Mouse (Mus musculus) telencephalon, adult 2 months (tissue): ENCODE results near the gene Bpifa5.
"Not testable (repeated sequence)": the region's sequence is repeated elsewhere in the genome, so short reads cannot be mapped to it uniquely, and the experiment has no call there.

Source experiments
- DNase-seq: peaks from one replicate; pipeline ENCODE4 v3.0.0-alpha.2; 2011; ENCODE audit warnings: low read depth, low spot score

Bpifa5 gene

DNA sequence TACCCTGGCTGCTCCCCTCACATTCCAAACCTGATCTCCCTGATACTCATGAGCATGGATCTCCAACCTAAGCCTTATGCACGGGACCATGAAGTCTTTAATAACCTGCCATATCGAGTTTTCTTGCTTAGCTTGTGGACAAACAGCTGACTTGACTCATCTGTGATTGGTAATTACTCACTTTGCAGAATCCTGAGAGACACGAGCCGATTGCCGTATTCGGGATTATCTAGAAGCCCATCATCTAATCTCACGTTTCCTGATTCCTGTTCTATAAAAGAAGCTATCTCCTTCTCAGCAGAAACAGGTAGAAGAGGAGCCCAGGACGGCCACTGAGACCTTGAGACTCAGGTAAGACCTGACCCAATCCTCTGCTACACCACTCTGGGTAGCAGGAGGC, at the start of gene Bpifa5:
Bpifa5 (plus strand) TSS at position 301 of the 400 bp plus-strand sequence.
- DNase-seq: no peak

DNA sequence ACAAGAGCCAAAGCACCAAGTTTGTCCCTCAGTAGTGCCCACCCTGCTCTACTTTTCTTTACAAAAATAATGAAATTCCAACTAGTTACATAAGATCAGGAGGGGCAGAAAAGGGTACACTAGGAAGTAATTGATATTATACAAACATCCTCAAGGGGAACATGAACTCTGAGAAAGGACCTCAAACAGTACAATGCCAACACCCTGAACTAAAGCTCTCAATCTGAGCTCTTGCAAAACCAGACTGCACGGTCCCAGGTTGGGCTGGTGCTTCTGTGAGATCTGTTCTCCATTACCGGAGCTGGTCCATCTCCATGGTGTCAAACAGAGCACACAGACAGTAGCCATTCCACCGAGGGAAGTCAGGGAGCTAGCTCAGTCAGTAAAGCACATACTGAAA, 45.0 kb upstream of the Bpifa5 start:
- no peak for DNase-seq

DNA sequence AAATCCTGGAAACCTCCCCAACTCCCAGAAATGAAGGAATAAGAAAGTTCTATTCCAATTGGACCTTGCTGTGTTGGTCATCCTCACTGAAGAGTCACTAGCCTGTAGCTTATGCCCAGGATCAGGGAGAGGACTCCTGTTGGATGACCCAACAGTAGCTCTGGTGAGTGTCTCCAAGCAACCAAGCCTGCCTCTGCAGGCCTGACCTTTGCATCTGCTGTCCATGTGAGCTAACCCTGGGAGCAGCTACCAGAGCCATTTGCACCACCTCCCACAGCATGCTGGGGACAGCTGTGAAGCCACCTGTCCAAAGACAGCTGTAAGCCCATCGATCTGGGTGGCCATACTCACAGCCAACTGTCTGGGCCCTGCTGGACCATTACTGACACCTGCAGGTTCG, 32.3 kb upstream of the Bpifa5 start, which contains the start of gene Bpifa3:
Bpifa3 (plus strand) TSS at position 217 of the 400 bp plus-strand sequence.
- no peak for DNase-seq

GRCm38 (mm10) chr2:154142580-154142979, 19.8 kb upstream of the Bpifa5 start, which contains the start of gene Bpifa1:
TSS of gene Bpifa1 (plus strand) at chr2:154142880.
- no peak for DNase-seq

- DNase-seq: no peak
Measured at GRCm38 (mm10) chr2:154143735-154144134, 18.7 kb upstream of the Bpifa5 start.

DNA sequence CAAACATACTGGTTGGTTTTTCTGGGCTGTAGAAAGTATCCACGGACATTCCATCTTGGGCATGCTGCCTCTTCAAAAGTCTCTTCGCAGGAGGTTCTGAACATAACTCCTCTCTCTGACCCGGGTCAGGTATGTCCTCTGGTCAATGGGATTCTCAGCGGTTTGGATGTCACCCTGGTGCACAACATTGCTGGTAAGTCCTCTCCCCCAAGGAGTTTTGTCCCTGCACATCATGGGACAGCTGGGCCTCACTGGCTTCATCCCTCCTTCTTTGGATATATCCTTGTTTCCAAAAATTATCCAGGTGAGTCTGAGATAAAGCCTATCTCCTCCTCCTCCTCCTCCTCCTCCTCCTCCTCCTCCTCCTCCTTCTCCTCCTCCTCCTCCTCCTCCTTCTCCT, 14.9 kb upstream of the Bpifa5 start:
- DNase-seq: no peak

GRCm38 (mm10) chr2:154158433-154158832, 4.0 kb upstream of the Bpifa5 start:
- peak; percentile 11 for DNase-seq

DNA sequence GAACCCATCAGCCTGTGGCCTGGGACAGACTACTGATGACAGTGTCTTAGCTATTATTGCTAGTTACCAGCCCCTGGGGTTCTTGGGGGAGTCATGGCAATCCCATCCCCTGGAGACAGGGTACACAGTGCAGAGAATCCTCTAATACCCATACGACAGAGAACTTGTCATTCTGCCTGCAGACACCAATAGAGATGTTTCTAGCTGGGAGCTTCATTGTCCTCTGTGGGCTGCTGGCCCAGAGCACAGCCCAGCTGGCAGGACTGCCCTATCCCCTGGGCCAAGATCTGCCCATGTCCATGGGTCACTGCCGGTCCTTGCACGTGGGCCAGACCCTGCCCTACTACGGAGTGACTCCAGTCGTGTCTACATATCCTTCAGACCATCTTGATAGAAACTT, 899 bp downstream of the Bpifa5 start:
- no peak for DNase-seq

DNA sequence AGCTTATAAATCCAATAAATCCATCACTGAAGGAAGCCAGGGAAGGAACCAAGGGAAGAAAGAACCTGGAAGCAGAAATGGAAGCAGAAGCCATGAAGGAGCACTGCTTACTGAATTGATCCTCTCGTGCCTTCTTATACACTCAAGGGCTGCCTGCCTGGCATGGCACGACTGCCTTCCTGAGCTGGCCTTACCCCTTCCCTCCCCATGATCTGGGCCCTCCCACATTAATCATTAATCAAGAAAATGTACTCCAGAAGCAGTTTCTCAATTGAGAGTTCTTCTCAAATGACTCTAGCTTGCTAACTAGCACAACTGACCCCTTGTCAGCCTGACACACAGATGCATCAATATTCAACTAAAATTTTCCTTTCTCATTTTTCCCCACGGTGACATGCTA, 6.8 kb downstream of the Bpifa5 start:
- no peak for DNase-seq

GRCm38 (mm10) chr2:154171621-154172020, 9.2 kb downstream of the Bpifa5 start:
- no peak for DNase-seq

DNA sequence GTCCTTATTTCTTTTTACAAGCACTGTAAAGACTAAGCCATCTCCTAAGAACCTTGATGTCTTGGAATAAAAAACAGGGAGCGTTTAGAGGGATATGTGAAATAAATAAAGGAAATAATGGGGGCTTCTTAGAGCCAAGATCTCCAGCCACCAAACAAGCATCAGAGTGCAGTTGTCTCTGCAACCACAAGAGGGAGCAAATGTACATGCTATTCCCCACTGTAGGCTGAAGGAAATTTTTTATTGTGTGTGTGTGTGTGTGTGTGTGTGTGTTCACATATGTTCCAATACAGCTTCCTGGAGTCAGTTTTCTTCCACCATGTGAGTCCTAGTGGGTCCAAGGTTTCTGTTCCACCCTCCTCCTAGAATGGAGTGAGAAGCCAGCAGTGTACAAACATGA, 10.9 kb downstream of the Bpifa5 start:
- no peak for DNase-seq

GRCm38 (mm10) chr2:154181900-154182299, 19.5 kb downstream of the Bpifa5 start:
- DNase-seq: not testable (repeated sequence)

GRCm38 (mm10) chr2:154183061-154183460, 20.7 kb downstream of the Bpifa5 start:
- DNase-seq: not testable (repeated sequence)

- no peak for DNase-seq
Measured at GRCm38 (mm10) chr2:154185319-154185718, 22.9 kb downstream of the Bpifa5 start.

DNA sequence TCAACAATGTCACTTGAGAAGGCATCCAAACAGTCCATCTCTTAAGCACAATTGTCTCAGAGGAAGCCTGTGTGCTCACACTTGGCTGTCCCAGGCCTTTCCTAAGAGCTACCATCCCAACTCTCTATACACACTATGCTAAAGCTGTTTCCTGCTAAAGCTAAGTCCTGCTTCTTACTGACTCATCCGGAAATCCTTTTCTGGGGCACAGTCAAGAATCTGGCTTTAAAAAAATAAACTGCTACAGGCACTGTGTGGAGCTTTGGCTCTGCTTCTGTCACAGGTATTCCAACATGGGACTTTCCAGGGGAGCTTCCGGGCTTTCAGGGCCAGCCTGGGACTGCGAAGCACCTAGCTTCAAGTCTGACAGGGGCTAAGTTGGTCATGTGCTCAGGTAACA, 23.3 kb downstream of the Bpifa5 start:
- no peak for DNase-seq

- no peak for DNase-seq
Measured at GRCm38 (mm10) chr2:154187468-154187867, 25.1 kb downstream of the Bpifa5 start.

- no peak for DNase-seq
Measured at GRCm38 (mm10) chr2:154189877-154190434, 27.5 kb downstream of the Bpifa5 start.

GRCm38 (mm10) chr2:154190546-154191258, 28.3 kb downstream of the Bpifa5 start, which contains the start of gene Bpifb1:
TSS of gene Bpifb1 (plus strand) at chr2:154190818.
- DNase-seq: no peak

DNA sequence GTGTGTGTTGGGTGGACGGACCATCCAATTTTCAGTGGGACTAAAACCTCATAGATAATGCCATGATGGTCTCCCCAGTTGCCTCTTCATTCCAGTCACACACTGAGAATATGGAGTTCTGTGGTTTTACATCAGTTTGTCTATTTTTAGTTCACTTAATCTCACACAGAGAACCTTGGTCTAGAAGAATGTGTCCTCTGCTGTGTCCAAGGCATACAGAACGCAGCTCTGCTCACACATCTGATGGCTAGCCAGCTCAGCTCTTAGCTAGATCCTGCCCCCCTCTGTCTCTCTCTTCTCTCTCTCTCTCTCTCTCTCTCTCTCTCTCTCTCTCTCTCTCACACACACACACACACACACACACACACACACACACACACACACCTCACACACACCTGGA, 29.7 kb downstream of the Bpifa5 start:
- DNase-seq: no peak

- DNase-seq: no peak
Measured at GRCm38 (mm10) chr2:154193071-154193470, 30.7 kb downstream of the Bpifa5 start.

DNA sequence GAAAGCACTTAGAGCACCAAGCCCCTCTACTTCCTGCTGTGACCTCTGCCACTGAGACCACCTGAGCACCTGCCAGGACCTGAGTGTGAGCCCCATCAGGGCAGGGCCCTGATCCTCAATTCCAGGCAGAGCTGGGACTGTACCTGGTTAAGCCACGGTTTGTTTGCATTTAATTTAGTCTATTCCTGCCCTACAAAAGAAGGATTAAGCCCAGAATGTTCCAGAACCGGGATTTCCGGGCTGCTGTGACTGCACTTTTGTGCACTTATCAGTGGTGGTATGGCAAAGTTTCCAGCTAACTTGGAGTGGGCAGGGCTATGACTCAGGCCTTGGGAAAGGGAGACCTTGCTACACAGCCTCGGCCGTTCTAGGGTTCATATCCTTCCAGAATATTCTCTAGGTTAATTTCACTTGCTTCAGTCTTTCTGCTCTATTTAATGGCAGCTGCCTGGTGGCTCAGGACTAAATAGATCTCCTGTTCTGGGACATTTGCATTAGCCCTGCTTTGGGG, 31.6 kb downstream of the Bpifa5 start:
- DNase-seq: no peak

DNA sequence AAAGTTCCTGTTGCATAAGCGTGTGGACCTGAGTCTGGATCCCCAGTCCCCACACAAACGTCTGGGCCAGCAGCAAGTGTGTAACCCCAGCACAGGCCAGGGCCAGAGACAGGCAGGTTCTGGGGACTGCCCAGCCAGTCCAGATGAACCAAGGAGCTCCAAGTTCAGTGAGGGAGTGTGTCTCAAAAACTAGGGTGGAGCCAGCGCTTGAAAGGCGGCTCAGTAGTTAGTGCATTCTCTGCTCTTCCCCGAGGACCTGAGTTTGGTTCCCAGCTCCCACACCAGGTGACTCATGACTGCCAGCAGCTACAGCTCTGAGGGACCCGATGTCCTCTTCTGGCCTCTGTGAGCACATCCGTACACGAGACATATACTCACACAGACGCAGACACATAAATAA, 34.6 kb downstream of the Bpifa5 start:
- no peak for DNase-seq

DNA sequence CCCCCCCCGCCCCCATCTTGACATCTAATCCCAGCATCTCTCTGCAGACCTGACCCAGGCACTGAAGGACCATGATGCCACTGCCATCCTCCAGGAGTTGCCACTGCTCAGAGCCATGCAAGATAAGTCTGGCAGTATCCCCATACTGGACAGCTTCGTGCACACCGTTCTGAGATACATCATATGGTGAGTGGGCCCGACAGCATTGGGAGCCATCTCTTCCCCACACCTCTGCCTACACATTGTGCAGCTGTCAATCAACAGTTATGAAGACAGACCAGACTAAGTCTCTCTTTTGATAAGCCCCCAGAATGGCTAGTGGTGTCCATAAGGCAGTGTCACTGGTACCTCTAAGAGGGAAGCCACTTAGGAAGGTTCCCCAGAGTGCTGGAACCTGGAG, 42.2 kb downstream of the Bpifa5 start:
- no peak for DNase-seq
